Mouse (Mus musculus): ENCODE measurements around the gene Grk3.

Grk3 gene

DNA sequence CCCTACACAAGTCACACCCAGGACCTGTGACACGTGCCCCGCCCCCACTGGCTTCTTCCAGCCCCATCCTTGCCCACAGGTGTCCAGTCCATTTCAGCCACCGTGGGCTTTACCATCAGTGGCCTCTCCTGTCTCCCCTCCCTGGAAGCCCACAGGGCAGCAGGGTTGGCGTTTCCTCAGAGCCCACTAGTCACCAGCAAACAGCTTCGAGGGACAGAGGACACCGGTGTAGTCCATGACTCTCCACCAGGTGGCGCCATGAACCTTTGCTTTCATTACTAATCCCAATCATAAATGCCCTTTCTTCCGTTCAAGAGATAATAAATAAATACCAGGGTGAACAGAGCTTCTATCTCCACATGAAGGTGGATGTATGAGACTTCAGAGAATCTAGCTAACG lies 144.9 kb downstream of the Grk3 start:
- peak; percentile 83 for DNase-seq (ENCODE audit: low spot score)

GRCm38 (mm10) chr5:112868620-112869019 lies 147.0 kb downstream of the Grk3 start:
- no peak for DNase-seq (ENCODE audit: low spot score)

DNA sequence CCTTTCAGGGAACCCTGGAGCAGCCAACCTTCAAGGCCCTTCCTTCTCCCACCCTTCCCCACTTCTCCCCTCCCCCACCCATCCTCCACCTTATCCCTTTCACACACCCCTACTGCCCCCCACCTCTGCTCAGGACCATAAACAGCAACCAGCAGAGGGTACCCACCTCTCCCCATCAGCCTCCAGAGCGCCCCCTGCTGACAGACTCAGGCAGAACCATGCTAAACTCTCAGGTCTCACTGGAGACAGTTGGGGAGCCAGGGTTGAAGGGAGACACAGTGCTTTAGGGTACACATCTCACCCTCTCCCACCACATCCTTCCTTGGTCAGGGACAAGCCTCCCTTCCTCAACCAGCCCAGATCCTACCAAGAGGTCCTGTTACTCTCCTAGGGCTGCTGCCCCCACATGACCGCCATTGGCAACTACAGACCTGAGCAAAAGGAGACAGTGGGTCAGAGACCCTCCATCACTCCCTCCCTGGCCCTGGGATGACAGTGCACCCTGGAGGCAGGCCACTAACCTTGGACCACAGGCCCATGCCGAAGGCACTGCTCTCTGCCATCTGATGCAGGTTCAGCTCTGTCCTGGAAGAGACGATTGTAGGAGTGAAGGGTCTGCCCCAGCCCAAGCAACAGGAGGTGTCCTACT lies 150.7 kb downstream of the Grk3 start:
- peak; percentile 64 for DNase-seq (ENCODE audit: low spot score)

Data from embryo, embryonic 10 days (tissue).